Mouse (Mus musculus) liver, postnatal 0 days (tissue): ENCODE results near the gene Hes3. TPM values are rescaled to one million over a fixed set of nuclear protein-coding genes. Genes with fewer than 3 reads are reported as not detected.

Experiments used
- ATAC-seq: fragments of 200-750 bp; cut with Nextera tagmentation; 2 replicates; pipeline ENCODE4 v1.8.0; 2017; ENCODE audit warnings: mild to moderate bottlenecking, moderate library complexity
- DNase-seq: peaks from one replicate; pipeline ENCODE4 v3.0.0-alpha.2; 2016
- H3K27ac ChIP-seq: fragments of 300-500 bp; sonication (generic); 2 replicates; pipeline ENCODE4 v1.5.1; 2014; ENCODE audit warnings: antibody characterized with exemption, moderate library complexity, mild to moderate bottlenecking, low read depth
- H3K27me3 ChIP-seq: fragments of 300-500 bp; sonication (generic); 2 replicates; pipeline ENCODE4 v1.6.1; 2014; ENCODE audit warnings: low read length, control low read depth, mixed read lengths; ENCODE audit not compliant: insufficient read depth
- H3K36me3 ChIP-seq: fragments of 300-500 bp; sonication (generic); replicated peaks from 2 replicates; pipeline ENCODE4 v1.6.1; 2014; ENCODE audit warnings: mild to moderate bottlenecking, control low read depth, low read length, moderate library complexity, mixed read lengths; ENCODE audit not compliant: insufficient read depth
- H3K4me1 ChIP-seq: fragments of 300-500 bp; sonication (generic); 2 replicates; pipeline ENCODE4 v1.6.1; 2014; ENCODE audit warnings: antibody characterized with exemption, mild to moderate bottlenecking, control low read depth; ENCODE audit not compliant: insufficient read depth
- H3K4me2 ChIP-seq: fragments of 300-500 bp; sonication (generic); 2 replicates; pipeline ENCODE4 v1.6.1; 2014; ENCODE audit warnings: low read depth, mild to moderate bottlenecking, low read length, moderate library complexity, mixed read lengths
- H3K4me3 ChIP-seq: fragments of 300-500 bp; sonication (generic); 2 replicates; pipeline ENCODE4 v1.5.1; 2014; ENCODE audit warnings: low read depth, low read length
- H3K9ac ChIP-seq: fragments of 300-500 bp; sonication (generic); replicated peaks from 2 replicates; pipeline ENCODE4 v1.6.1; 2014; ENCODE audit warnings: mild to moderate bottlenecking, moderate library complexity
- H3K9me3 ChIP-seq: fragments of 300-500 bp; sonication (generic); 2 replicates; pipeline ENCODE4 v1.6.1; 2016; ENCODE audit warnings: mild to moderate bottlenecking, control low read depth, low read length, mixed read lengths
- CTCF ChIP-seq: sonication (generic); IDR thresholded peaks from 2 replicates; pipeline ENCODE4 v1.5.1; 2016; ENCODE audit warnings: antibody characterized with exemption, low read depth
- EP300 ChIP-seq: IDR thresholded peaks from 2 replicates; pipeline ENCODE4 v1.6.1; 2016; ENCODE audit warnings: antibody characterized with exemption, low read depth, mild to moderate bottlenecking
- WGBS: fragments of 180-500 bp; shearing (Covaris S2); extraction: QIAGEN DNeasy Blood & Tissue Kit; methylation state at CpG from one replicate; pipeline ENCODE4 v1.1.7; 2014; ENCODE audit not compliant: insufficient replicate concordance; 5-methylcytosine and 5-hydroxymethylcytosine counted together
- polyA plus RNA-seq: library from polyadenylated mRNA; unstranded; fragments of >200 nt; fragmentation: Nextera tagmentation; extraction: Ambion mirVana; gene quantifications from 2 replicates; pipeline ENCODE4 v1.2.1, GENCODE M21; 2015

Gene Hes3
- polyA plus RNA-seq, 1 experiment from 2014 or later = not detected

GRCm38 (mm10) chr4:152318517-152319234 is 27.2 kb upstream of the Hes3 start, which contains the start of gene Rnf207:
Gene Rnf207 (minus strand): TSS chr4:152318993.
- H3K27ac ChIP-seq = no peak within 1 kb of the TSS
- no peaks in the 10 kb centered on the region for H3K9me3 ChIP-seq
- peak within 1 kb of the TSS; percentile 47 for H3K4me2 ChIP-seq
- H3K4me3 ChIP-seq = no peak within 1 kb of the TSS
- WGBS = 6% methylated on average over 26 of the region's 26 CpGs
- H3K4me1 ChIP-seq = peaks cover 9% of the 10 kb centered on the region
- peak; percentile 48; the same call in 1 of the 2 replicates for ATAC-seq
- H3K27me3 ChIP-seq = peaks cover 43% of the 10 kb centered on the region
- H3K9ac ChIP-seq = no peak within 1 kb of the TSS
- DNase-seq = peak; percentile 65
- H3K36me3 ChIP-seq = no peaks in the 10 kb centered on the region
- TF ChIP-seq CTCF = peak; percentile 65
- no peak for TF ChIP-seq EP300

DNA sequence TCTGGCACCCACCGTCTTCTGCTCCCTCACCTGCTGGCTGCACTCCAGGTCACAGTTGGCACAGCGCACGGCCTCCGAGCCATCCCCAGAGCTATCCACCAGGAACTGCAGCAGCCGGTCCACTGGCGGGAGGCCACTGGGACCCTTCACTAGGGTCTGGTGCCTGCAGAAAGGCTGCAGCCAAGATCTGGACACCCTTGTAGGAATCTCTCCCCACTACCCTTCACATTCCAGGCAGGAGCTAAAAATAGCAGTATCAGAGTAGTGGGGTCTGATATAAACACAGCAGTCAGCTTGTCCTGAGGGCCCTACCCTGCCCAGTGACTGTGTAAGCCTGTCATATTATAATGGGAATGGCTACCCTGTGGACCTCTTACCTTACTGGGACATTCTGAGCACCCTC is 26.2 kb upstream of the Hes3 start:
- H3K4me3 ChIP-seq = no peak overlapping the region
- 73% methylated on average over 6 of the region's 6 CpGs for WGBS
- no peak overlapping the region for H3K27ac ChIP-seq
- H3K9me3 ChIP-seq = no peaks in the 10 kb centered on the region
- no peak for TF ChIP-seq EP300
- no peak for TF ChIP-seq CTCF
- H3K9ac ChIP-seq = no peak overlapping the region
- peaks cover 9% of the 10 kb centered on the region for H3K4me1 ChIP-seq
- ATAC-seq (no peak), DNase-seq (no peak)
- peaks cover 54% of the 10 kb centered on the region for H3K27me3 ChIP-seq
- H3K36me3 ChIP-seq = no peaks in the 10 kb centered on the region
- no peak overlapping the region for H3K4me2 ChIP-seq

DNA sequence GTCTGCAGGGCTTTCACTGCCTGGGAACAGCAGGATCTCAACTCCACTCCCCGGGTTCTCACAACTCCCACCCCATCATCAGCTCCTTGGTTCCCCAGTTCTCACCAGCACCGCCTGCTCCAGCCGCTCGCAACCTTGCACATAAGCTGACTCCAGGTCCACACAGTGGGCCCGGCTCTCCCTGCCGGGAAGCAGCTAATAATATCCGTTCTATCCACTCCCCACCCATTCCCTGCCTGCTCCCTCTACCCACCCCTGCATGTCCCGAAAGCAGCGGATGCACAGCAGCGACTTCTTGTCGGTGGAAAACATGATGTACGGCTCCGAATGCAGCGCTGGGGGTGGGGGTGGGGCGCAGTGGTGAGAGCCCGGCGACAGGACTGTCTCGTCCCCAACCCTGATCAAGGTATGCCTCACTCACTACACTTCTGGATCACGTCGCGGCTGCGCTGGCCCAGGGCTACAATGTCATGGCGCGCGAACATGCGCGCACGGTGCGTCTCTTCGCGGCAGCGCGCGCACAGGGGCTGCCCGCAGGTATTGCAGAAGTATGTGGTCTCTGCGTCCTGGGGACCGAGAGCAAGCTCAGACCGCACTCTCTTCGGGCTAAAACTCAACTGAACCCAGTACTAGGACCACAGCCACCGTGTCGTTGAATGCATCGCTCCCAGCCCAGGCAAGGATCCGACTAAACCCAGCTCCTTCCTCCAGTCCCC is 24.2 kb upstream of the Hes3 start:
- 1% methylated on average over 43 of the region's 43 CpGs for WGBS
- no peaks in the 10 kb centered on the region for H3K36me3 ChIP-seq
- no peak overlapping the region for H3K9ac ChIP-seq
- peak overlapping the region; percentile 13; the same call in 1 of the 2 replicates for H3K4me3 ChIP-seq
- H3K4me1 ChIP-seq = peaks cover 9% of the 10 kb centered on the region
- peaks cover 70% of the 10 kb centered on the region for H3K27me3 ChIP-seq
- H3K4me2 ChIP-seq = peak overlapping the region; percentile 22; the same call in 1 of the 2 replicates
- no peaks in the 10 kb centered on the region for H3K9me3 ChIP-seq
- no peak overlapping the region for H3K27ac ChIP-seq
- no peak for DNase-seq
- ATAC-seq = no peak
- no peak for TF ChIP-seq CTCF
- TF ChIP-seq EP300 = no peak

- TF ChIP-seq EP300 = no peak
- no peak for TF ChIP-seq CTCF
- H3K27ac ChIP-seq = no peak overlapping the region
- DNase-seq (no peak), ATAC-seq (no peak)
- H3K4me1 ChIP-seq = peaks cover 8% of the 10 kb centered on the region
- H3K27me3 ChIP-seq = peaks cover 70% of the 10 kb centered on the region
- no peaks in the 10 kb centered on the region for H3K36me3 ChIP-seq
- H3K4me2 ChIP-seq = no peak overlapping the region
- no peaks in the 10 kb centered on the region for H3K9me3 ChIP-seq
- H3K9ac ChIP-seq = no peak overlapping the region
- no peak overlapping the region for H3K4me3 ChIP-seq
Measured at GRCm38 (mm10) chr4:152313934-152314333, 22.5 kb upstream of the Hes3 start.

DNA sequence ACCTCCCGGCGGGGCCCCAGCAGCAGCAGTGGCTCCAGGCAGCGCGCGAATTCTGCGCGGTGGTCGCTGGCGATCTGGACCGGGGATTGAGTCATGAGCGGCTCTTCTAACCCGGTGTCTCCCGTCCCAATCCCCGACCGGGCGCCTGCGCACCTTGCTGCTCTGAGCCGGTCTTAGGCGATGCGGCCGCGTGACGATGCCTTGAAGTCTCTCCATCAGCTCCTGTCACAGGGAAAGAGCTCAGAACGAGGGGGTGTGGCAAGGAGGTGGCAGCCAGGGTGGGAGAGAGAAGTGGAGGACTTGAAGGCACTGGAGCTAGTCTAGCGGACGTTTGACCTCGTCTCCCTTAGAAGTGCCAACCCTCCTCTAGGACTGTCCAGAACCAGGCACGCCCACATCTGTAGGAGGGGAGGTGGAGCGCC is 21.8 kb upstream of the Hes3 start:
- Histone ChIP-seq H3K4me1 (peaks cover 2% of the 10 kb centered on the region; the same call in 1 of the 2 replicates), H3K4me2 (peak overlapping the region; percentile 58), H3K27me3 (peaks cover 68% of the 10 kb centered on the region), H3K27ac (no peak overlapping the region), H3K9ac (no peak overlapping the region), H3K4me3 (peak overlapping the region; percentile 30), H3K36me3 (no peaks in the 10 kb centered on the region), H3K9me3 (no peaks in the 10 kb centered on the region)
- ATAC-seq (no peak), DNase-seq (no peak)
- TF ChIP-seq EP300 (no peak), CTCF (no peak)
- 1% methylated on average over 29 of the region's 29 CpGs for WGBS

DNA sequence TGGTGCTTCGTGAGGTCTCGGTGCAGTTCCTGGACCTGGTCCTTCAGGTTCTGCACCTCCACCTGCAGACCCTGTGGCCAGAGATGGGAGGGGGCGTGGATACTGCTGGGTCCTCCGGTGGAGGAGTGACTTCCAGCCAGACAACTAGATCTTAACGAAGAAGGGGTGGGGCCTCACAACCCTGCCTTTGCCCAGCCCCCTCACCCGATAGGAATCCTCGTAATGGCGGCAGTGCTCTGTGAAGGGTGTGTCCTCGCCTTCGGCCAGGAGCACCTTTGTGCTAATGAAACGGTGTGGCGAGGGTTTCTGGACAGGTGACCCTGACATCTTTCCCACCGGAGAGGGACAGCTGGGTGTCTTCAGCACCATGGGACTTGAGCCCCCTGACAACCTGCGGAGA is 20.7 kb upstream of the Hes3 start:
- 4% methylated on average over 14 of the region's 14 CpGs for WGBS
- H3K36me3 ChIP-seq = no peaks in the 10 kb centered on the region
- TF ChIP-seq EP300 (no peak), CTCF (no peak)
- no peak overlapping the region for H3K9ac ChIP-seq
- H3K9me3 ChIP-seq = no peaks in the 10 kb centered on the region
- peaks cover 60% of the 10 kb centered on the region for H3K27me3 ChIP-seq
- no peak overlapping the region for H3K4me3 ChIP-seq
- no peak overlapping the region for H3K4me2 ChIP-seq
- DNase-seq (no peak), ATAC-seq (no peak)
- H3K4me1 ChIP-seq = peaks cover 2% of the 10 kb centered on the region; the same call in 1 of the 2 replicates
- H3K27ac ChIP-seq = no peak overlapping the region
